Mouse (Mus musculus): Measurements from ENCODE around the gene Vmn1r214.

Vmn1r214 gene

GRCm38 (mm10) chr13:23030118-23030517, at the start of gene Vmn1r214:
Gene Vmn1r214, plus strand, starts transcription at chr13:23030418.
- DNase-seq (ENCODE audit: low spot score in 2 of 2): no peak

GRCm38 (mm10) chr13:22990214-22990891, 39.9 kb upstream of the Vmn1r214 start:
- no peak for DNase-seq (ENCODE audit: low spot score in 2 of 2)

- no peak for DNase-seq (ENCODE audit: low spot score in 2 of 2)
These were observed 38.0 kb upstream of the Vmn1r214 start for GRCm38 (mm10) chr13:22992178-22992700.

GRCm38 (mm10) chr13:22992721-22993120, 37.5 kb upstream of the Vmn1r214 start:
- DNase-seq (ENCODE audit: low spot score in 2 of 2): no peak

GRCm38 (mm10) chr13:23007356-23007755, 22.9 kb upstream of the Vmn1r214 start, which contains the start of gene Vmn1r213:
Gene Vmn1r213, plus strand, starts transcription at chr13:23007656.
- DNase-seq (ENCODE audit: low spot score in 2 of 2): no peak

- no peak for DNase-seq (ENCODE audit: low spot score in 2 of 2)
These were observed 12.1 kb upstream of the Vmn1r214 start for GRCm38 (mm10) chr13:23018158-23018557.

- no peak for DNase-seq (ENCODE audit: low spot score in 2 of 2)
These were observed 5.4 kb upstream of the Vmn1r214 start for GRCm38 (mm10) chr13:23024812-23025211.

GRCm38 (mm10) chr13:23057778-23058177, 27.6 kb downstream of the Vmn1r214 start:
- no peak for DNase-seq (ENCODE audit: low spot score in 2 of 2)

GRCm38 (mm10) chr13:23067725-23068124, 37.5 kb downstream of the Vmn1r214 start, which contains the start of gene Vmn1r215:
Gene Vmn1r215, plus strand, starts transcription at chr13:23068025.
- DNase-seq (ENCODE audit: low spot score in 2 of 2): no peak

GRCm38 (mm10) chr13:23069312-23069711, 39.1 kb downstream of the Vmn1r214 start:
- DNase-seq (ENCODE audit: low spot score in 2 of 2): no peak

Measured in right cerebral cortex, adult 2 months (tissue).